Mouse (Mus musculus): ENCODE measurements at regions not wholly inside any gene's neighbourhood (a gene's known extent, or its start where the extent isn't known, plus 50 kb on each side); places are given as distances from the start of the nearest gene placed in this dataset.
A peak's percentile ranks its signal among the peaks of the same experiment; 100 is the strongest.

DNA sequence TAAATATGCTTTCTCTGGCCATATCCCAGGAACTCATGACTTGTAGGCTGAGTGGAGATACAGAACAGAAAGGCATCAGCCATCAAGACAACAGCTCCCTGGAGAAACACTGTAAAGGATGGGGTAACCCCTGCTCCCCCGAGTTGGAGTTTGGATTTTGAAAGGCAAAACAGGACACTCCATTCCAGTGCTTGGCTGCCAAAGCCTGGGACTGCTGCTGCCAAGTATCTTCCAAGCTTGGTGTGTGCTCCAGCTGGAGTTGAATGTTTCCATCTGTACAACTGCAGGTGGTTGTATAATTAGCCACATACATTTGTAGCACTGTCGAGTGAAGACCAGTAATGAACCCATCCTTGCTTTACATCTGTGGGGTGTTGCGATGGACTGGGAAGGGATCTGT lies 62.1 kb downstream of the 4933412E24Rik start:
- no peak for ATAC-seq (ENCODE audit: insufficient number of reproducible peaks, insufficient read depth, low FRiP score, low TSS enrichment, low read depth)
- H3K36me3 ChIP-seq, result no peaks in the 10 kb centered on the region
- H3K9me3 ChIP-seq, result no peaks in the 10 kb centered on the region
- no peaks in the 10 kb centered on the region for H3K27me3 ChIP-seq
- H3K9ac ChIP-seq, result no peak overlapping the region
- H3K27ac ChIP-seq, result no peak overlapping the region
- WGBS, result 57% methylated on average over 3 of the region's 3 CpGs
- H3K4me3 ChIP-seq, result no peak overlapping the region
- H3K4me2 ChIP-seq, result no peak overlapping the region
- no peaks in the 10 kb centered on the region for H3K4me1 ChIP-seq

DNA sequence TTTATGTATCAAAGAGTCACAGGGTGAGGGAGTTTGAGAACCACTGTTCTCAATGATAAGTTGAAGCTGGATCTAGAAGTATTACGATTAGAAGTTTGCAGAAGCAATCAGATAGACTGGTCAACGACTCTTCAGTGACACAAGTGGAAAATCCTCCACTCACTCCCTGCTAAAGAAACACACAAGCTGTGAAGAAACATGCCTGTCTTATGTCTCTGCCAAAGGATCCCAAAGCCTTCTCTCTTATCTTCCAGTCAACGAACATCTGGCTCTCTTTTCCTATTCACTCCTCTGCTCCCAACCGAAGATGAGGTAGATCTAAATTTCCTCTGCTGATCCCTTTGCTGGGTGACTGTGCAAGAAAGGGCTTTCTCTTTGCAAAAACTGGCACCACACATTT lies 62.6 kb downstream of the 4933412E24Rik start:
- Histone ChIP-seq H3K9me3 (no peaks in the 10 kb centered on the region), H3K4me1 (no peaks in the 10 kb centered on the region), H3K36me3 (no peaks in the 10 kb centered on the region), H3K27me3 (no peaks in the 10 kb centered on the region), H3K4me3 (no peak overlapping the region), H3K4me2 (no peak overlapping the region), H3K9ac (no peak overlapping the region), H3K27ac (no peak overlapping the region)
- 82% methylated on average over 4 of the region's 4 CpGs for WGBS
- no peak for ATAC-seq (ENCODE audit: insufficient number of reproducible peaks, insufficient read depth, low FRiP score, low TSS enrichment, low read depth)

DNA sequence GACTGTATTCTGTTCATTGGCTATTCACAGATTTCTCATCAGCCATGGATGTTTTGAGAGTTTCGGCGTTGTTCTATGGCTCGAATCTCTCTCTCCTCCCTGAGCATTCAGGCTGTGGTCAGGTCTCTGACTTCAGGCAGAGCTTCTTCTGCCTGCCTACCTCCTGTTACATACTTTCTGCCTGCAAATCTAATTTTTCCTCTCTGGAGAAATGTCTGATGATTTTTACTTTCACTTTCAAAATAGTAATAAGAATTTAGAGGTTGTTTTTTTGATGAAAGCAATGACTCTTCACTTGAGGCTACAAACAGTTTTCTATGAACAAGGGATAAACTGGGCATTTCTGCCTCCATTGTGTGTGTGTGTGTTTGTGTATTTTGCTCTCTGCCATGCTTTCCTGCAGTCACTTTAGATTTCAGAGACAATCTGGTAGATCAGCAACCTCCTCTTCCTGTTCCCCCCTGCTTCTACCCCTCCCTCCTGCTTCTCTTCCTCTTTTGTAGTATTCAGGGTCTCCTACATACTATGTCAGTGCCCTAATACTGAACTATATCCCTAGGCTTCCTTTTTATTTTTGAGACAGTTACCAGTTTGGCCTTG lies 65.7 kb downstream of the 4933412E24Rik start:
- Histone ChIP-seq H3K27ac (no peak overlapping the region), H3K4me2 (no peak overlapping the region), H3K9me3 (no peaks in the 10 kb centered on the region), H3K27me3 (no peaks in the 10 kb centered on the region), H3K4me1 (no peaks in the 10 kb centered on the region), H3K9ac (no peak overlapping the region), H3K36me3 (no peaks in the 10 kb centered on the region), H3K4me3 (no peak overlapping the region)
- ATAC-seq (ENCODE audit: insufficient number of reproducible peaks, insufficient read depth, low FRiP score, low TSS enrichment, low read depth), result no peak
- 75% methylated on average over 3 of the region's 3 CpGs for WGBS

DNA sequence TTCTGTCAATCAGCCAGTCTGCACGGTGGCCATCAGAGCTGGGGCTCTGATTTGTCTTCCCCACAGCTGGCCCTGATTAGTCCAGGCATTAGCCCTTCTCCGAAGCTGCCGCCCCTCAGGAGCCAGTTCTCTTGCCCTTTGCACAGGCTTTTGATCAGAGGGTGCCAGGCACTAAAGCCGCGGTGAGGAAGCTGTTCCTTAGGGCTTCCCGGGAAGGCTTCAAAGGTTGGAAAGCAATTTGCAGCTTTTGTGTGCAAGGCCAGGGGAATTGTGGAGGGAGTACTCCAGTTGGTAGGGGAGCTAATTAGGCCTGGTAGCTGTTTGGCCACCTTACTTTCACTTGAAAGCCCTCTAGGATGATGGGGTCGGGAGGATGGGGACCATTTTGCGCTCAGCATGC lies 71.2 kb downstream of the 4933412E24Rik start:
- no peak overlapping the region for H3K27ac ChIP-seq
- WGBS, result 5% methylated on average over 8 of the region's 8 CpGs
- H3K36me3 ChIP-seq, result no peaks in the 10 kb centered on the region
- 0 out of 2 replicates have a peak, but pooled peaks cover 8% of the 10 kb centered on the region for H3K27me3 ChIP-seq
- H3K9ac ChIP-seq, result no peak overlapping the region; the same call in 1 of the 2 replicates
- H3K9me3 ChIP-seq, result 0 out of 2 replicates have a peak, but pooled peaks cover 6% of the 10 kb centered on the region
- ATAC-seq (ENCODE audit: insufficient number of reproducible peaks, insufficient read depth, low FRiP score, low TSS enrichment, low read depth), result no peak
- H3K4me3 ChIP-seq, result no peak overlapping the region
- H3K4me2 ChIP-seq, result 0 out of 2 replicates have a peak overlapping the region, but pooled peaks have one; percentile 7
- H3K4me1 ChIP-seq, result peaks cover 5% of the 10 kb centered on the region; the same call in 1 of the 2 replicates

DNA sequence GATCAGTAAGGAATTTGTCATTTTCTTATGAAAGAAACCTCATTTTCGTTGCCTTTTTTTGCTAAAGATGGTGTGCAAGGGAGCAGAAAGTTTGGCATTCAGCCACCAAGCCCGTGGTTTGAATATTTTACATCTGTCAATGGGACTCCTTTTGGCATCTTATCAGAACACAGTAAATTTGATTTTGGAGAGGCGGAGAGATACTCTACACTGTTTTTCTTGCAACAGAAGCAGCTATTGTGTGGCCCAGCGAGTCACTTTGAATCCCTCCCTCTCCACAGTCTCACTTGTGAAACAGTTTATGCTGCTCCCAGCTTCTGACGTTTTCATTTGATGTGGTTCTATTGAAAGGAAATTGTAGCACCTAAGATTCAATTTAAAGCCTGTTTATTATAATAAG lies 79.9 kb downstream of the 4933412E24Rik start:
- Histone ChIP-seq H3K4me2 (no peak overlapping the region; the same call in 1 of the 2 replicates), H3K36me3 (no peaks in the 10 kb centered on the region), H3K9me3 (0 out of 2 replicates have a peak, but pooled peaks cover 6% of the 10 kb centered on the region), H3K9ac (no peak overlapping the region), H3K27me3 (no peaks in the 10 kb centered on the region), H3K4me3 (no peak overlapping the region), H3K27ac (no peak overlapping the region), H3K4me1 (peaks cover 10% of the 10 kb centered on the region; the same call in 1 of the 2 replicates)
- no peak for ATAC-seq (ENCODE audit: insufficient number of reproducible peaks, insufficient read depth, low FRiP score, low TSS enrichment, low read depth)
- 16% methylated on average over 5 of the region's 5 CpGs for WGBS

- no peaks in the 10 kb centered on the region for H3K27me3 ChIP-seq
- WGBS, result 71% methylated on average over 4 of the region's 4 CpGs
- no peaks in the 10 kb centered on the region for H3K9me3 ChIP-seq
- H3K9ac ChIP-seq, result no peak overlapping the region
- H3K4me2 ChIP-seq, result no peak overlapping the region
- ATAC-seq (ENCODE audit: insufficient number of reproducible peaks, insufficient read depth, low FRiP score, low TSS enrichment, low read depth), result no peak
- no peak overlapping the region for H3K27ac ChIP-seq
- H3K36me3 ChIP-seq, result no peaks in the 10 kb centered on the region
- 0 out of 2 replicates have a peak, but pooled peaks cover under 1% of the 10 kb centered on the region for H3K4me1 ChIP-seq
- no peak overlapping the region for H3K4me3 ChIP-seq
These were observed 102.6 kb downstream of the 4933412E24Rik start for GRCm38 (mm10) chr15:59913860-59914259.

DNA sequence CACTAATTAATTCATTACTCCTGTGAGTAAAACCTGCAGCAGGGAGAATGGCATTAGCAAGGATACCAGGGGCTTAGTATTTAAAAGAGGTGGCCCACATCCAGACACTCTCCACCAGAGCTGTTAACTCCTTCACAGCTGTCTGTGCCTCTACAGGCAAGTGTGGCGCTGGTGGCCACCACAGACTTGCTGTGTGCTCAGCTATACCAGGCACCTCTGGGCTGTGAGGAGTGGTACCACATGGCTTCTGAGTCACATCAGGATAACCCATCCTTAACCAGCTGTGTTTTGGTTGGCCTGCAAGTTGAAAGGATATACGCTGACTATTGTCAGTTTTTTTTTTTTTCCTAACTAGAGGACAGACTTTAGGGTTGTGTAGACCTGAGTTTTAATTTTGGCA lies 108.1 kb downstream of the 4933412E24Rik start:
- Histone ChIP-seq H3K36me3 (no peaks in the 10 kb centered on the region), H3K4me3 (no peak overlapping the region), H3K4me1 (0 out of 2 replicates have a peak, but pooled peaks cover 4% of the 10 kb centered on the region), H3K9ac (no peak overlapping the region), H3K27me3 (no peaks in the 10 kb centered on the region), H3K4me2 (no peak overlapping the region), H3K27ac (no peak overlapping the region), H3K9me3 (no peaks in the 10 kb centered on the region)
- no peak for ATAC-seq (ENCODE audit: insufficient number of reproducible peaks, insufficient read depth, low FRiP score, low TSS enrichment, low read depth)
- 76% methylated on average over 2 of the region's 2 CpGs for WGBS

- Histone ChIP-seq H3K9me3 (no peaks in the 10 kb centered on the region), H3K4me1 (0 out of 2 replicates have a peak, but pooled peaks cover 4% of the 10 kb centered on the region), H3K4me3 (no peak overlapping the region), H3K4me2 (no peak overlapping the region), H3K27ac (no peak overlapping the region), H3K9ac (no peak overlapping the region), H3K36me3 (no peaks in the 10 kb centered on the region), H3K27me3 (no peaks in the 10 kb centered on the region)
- ATAC-seq (ENCODE audit: insufficient number of reproducible peaks, insufficient read depth, low FRiP score, low TSS enrichment, low read depth), result no peak
- whole genome bisulfite sequencing, result 73% methylated on average over 9 of the region's 9 CpGs
These were observed 110.3 kb downstream of the 4933412E24Rik start for GRCm38 (mm10) chr15:59905832-59906797.

DNA sequence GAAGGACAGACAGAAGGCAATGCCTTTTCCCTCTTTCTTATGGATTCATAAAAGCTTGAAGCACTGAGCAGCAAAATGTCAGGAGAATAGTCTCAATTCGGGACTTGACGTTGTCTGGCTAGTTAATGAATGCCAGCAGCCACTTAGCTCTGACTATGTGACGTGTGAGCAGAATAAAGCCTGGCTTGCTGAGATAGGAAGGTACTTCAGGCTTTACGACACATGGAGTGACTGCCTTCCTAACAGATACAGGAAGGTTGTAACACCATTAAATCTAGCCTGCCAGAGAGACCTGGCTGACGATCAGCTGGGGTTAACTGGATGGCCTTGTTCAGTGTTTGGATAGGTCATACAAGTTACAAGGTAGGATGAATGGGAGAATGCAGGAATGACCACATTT lies 111.7 kb downstream of the 4933412E24Rik start:
- Histone ChIP-seq H3K9me3 (no peaks in the 10 kb centered on the region), H3K4me3 (no peak overlapping the region), H3K4me1 (0 out of 2 replicates have a peak, but pooled peaks cover 4% of the 10 kb centered on the region), H3K36me3 (no peaks in the 10 kb centered on the region), H3K27me3 (no peaks in the 10 kb centered on the region), H3K4me2 (no peak overlapping the region), H3K9ac (no peak overlapping the region), H3K27ac (no peak overlapping the region)
- 52% methylated on average over 5 of the region's 5 CpGs for WGBS
- no peak for ATAC-seq (ENCODE audit: insufficient number of reproducible peaks, insufficient read depth, low FRiP score, low TSS enrichment, low read depth)

- Histone ChIP-seq H3K4me2 (no peak overlapping the region), H3K36me3 (no peaks in the 10 kb centered on the region), H3K4me1 (no peaks in the 10 kb centered on the region), H3K9me3 (no peaks in the 10 kb centered on the region), H3K27ac (no peak overlapping the region), H3K27me3 (no peaks in the 10 kb centered on the region), H3K4me3 (no peak overlapping the region), H3K9ac (no peak overlapping the region)
- WGBS, result 85% methylated on average over 2 of the region's 2 CpGs
- ATAC-seq (ENCODE audit: insufficient number of reproducible peaks, insufficient read depth, low FRiP score, low TSS enrichment, low read depth), result no peak
These were observed 127.4 kb downstream of the 4933412E24Rik start for GRCm38 (mm10) chr15:59888996-59889395.

DNA sequence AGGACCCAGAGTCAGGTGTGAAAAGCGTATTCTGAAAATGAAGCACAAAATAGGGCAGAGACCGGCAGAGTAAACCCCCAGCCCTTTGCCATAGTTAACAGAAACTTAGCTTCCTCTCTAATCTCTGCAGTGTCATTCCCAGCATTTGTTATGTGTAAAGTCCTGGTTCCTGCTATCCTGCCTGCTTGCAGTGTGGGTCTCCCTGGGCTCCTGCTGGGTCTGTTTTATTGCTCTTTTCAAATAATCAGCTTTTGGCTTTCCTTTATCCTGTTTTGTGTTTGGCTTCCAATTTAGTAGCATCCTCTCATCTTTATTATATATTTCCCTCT lies 128.3 kb downstream of the 4933412E24Rik start:
- WGBS, result 56% methylated on average over 2 of the region's 2 CpGs

More for the DNA sequence above, 128.3 kb downstream of the 4933412E24Rik start:
- ATAC-seq (ENCODE audit: insufficient number of reproducible peaks, insufficient read depth, low FRiP score, low TSS enrichment, low read depth), result no peak
- H3K27me3 ChIP-seq, result no peaks in the 10 kb centered on the region
- no peaks in the 10 kb centered on the region for H3K9me3 ChIP-seq
- no peak overlapping the region for H3K9ac ChIP-seq
- H3K4me3 ChIP-seq, result no peak overlapping the region
- H3K4me1 ChIP-seq, result no peaks in the 10 kb centered on the region
- no peaks in the 10 kb centered on the region for H3K36me3 ChIP-seq
- no peak overlapping the region for H3K27ac ChIP-seq
- no peak overlapping the region for H3K4me2 ChIP-seq

All from embryonic facial prominence, embryonic 13.5 days (tissue).